Mouse (Mus musculus) lung, postnatal 0 days (tissue): ENCODE results near the gene Sarm1. TPM values are rescaled to one million over a fixed set of nuclear protein-coding genes. Genes with fewer than 3 reads are reported as not detected.
A peak's percentile ranks its signal among the peaks of the same experiment; 100 is the strongest.

Source experiments
- ATAC-seq: fragments of 200-750 bp; cut with Nextera tagmentation; 2 replicates; pipeline ENCODE4 v1.8.0; 2017; ENCODE audit warnings: moderate library complexity
- DNase-seq: peaks from one replicate; pipeline ENCODE4 v3.0.0-alpha.2; 2016; ENCODE audit warnings: low spot score
- H3K27ac ChIP-seq: fragments of 300-500 bp; sonication (generic); 2 replicates; pipeline ENCODE4 v1.5.1; 2014; ENCODE audit warnings: antibody characterized with exemption, mild to moderate bottlenecking, low read length, mixed read lengths
- H3K27me3 ChIP-seq: fragments of 300-500 bp; sonication (generic); replicated peaks from 2 replicates; pipeline ENCODE4 v1.6.1; 2014; ENCODE audit warnings: low read length, mixed read lengths; ENCODE audit not compliant: insufficient read depth
- H3K36me3 ChIP-seq: fragments of 300-500 bp; sonication (generic); 2 replicates; pipeline ENCODE4 v1.6.1; 2014; ENCODE audit warnings: low read length, mixed read lengths; ENCODE audit not compliant: insufficient read depth
- H3K4me1 ChIP-seq: fragments of 300-500 bp; sonication (generic); 2 replicates; pipeline ENCODE4 v1.6.1; 2014; ENCODE audit warnings: antibody characterized with exemption, low read depth, low read length, mixed read lengths; ENCODE audit not compliant: insufficient read depth
- H3K4me2 ChIP-seq: fragments of 300-500 bp; sonication (generic); replicated peaks from 2 replicates; pipeline ENCODE4 v1.6.1; 2014; ENCODE audit warnings: low read depth, mild to moderate bottlenecking, low read length, moderate library complexity, mixed read lengths
- H3K4me3 ChIP-seq: fragments of 300-500 bp; sonication (generic); 2 replicates; pipeline ENCODE4 v1.5.1; 2014; ENCODE audit warnings: low read depth, low read length
- H3K9ac ChIP-seq: fragments of 300-500 bp; sonication (generic); replicated peaks from 2 replicates; pipeline ENCODE4 v1.6.1; 2014; ENCODE audit warnings: low read depth, mild to moderate bottlenecking
- H3K9me3 ChIP-seq: fragments of 300-500 bp; sonication (generic); 2 replicates; pipeline ENCODE4 v1.6.1; 2016; ENCODE audit warnings: low read length, mixed read lengths
- CTCF ChIP-seq: IDR thresholded peaks from 2 replicates; pipeline ENCODE4 v1.5.1; 2016; ENCODE audit warnings: antibody characterized with exemption, mild to moderate bottlenecking
- EP300 ChIP-seq: IDR thresholded peaks from 2 replicates; pipeline ENCODE4 v1.6.1; 2016; ENCODE audit warnings: antibody characterized with exemption, mild to moderate bottlenecking, control low read depth
- WGBS: fragments of 180-500 bp; shearing (Covaris S2); extraction: QIAGEN DNeasy Blood & Tissue Kit; methylation state at CpG from one replicate; pipeline ENCODE4 v1.1.7; 2014; 5-methylcytosine and 5-hydroxymethylcytosine counted together
- polyA plus RNA-seq: library from polyadenylated mRNA; unstranded; fragments of >200 nt; fragmentation: Nextera tagmentation; extraction: Ambion mirVana; gene quantifications from 2 replicates; pipeline ENCODE4 v1.2.1, GENCODE M21; 2015

Gene Sarm1
- polyA plus RNA-seq, 1 experiment from 2014 or later: 0.16 TPM

DNA sequence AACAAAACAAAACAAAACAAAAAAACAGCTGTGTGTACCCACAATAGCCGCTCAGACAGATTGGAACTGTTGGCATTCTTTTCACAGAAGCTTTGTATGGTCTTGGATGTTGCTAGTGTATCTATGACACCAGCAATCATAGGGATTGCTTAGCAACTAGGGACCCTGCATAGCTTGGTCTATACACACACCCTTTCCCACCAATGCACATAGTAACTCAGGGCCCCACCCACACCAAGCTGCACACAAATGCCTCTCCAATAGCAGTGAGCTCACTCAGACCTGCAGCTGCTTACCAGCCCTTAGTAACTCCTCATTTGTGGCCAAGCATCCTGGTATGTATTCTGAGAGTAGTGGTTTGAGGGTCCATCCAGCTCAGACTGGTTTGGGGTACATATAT is 49.3 kb downstream of the Sarm1 start:
- TF ChIP-seq EP300 (no peak), CTCF (no peak)
- Histone ChIP-seq H3K27ac (no peak overlapping the region), H3K9me3 (no peaks in the 10 kb centered on the region), H3K36me3 (no peaks in the 10 kb centered on the region), H3K9ac (no peak overlapping the region), H3K27me3 (no peaks in the 10 kb centered on the region), H3K4me3 (no peak overlapping the region), H3K4me2 (no peak overlapping the region), H3K4me1 (no peaks in the 10 kb centered on the region)
- no peak for DNase-seq
- no peak for ATAC-seq
- 85% methylated on average over 1 of the region's 1 CpGs for WGBS

DNA sequence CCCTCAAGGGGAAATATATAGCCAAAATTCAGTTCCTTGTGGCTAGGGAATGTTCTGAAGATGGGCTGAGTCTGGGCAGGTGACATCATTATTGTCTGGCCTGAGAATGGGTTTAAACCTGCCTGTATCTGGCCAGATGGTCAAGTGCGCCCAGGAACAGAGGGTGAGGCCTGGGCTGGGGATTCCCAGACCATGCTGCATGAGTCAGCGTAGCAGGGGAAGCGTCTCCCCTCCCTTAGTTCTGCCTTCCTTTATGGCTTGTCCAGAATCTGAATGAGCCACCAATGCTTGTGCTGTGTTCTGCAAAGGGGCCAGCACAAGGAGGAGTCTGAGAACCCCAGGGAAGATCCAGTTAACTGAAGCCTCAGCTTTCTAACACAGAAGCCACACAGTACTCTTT is 50.4 kb downstream of the Sarm1 start:
- TF ChIP-seq EP300: no peak
- TF ChIP-seq CTCF: no peak
- Histone ChIP-seq H3K36me3 (no peaks in the 10 kb centered on the region), H3K9me3 (no peaks in the 10 kb centered on the region), H3K4me1 (no peaks in the 10 kb centered on the region), H3K27ac (no peak overlapping the region), H3K27me3 (no peaks in the 10 kb centered on the region), H3K4me2 (no peak overlapping the region), H3K4me3 (no peak overlapping the region), H3K9ac (no peak overlapping the region)
- DNase-seq (no peak), ATAC-seq (no peak)
- 84% methylated on average over 3 of the region's 3 CpGs for WGBS

DNA sequence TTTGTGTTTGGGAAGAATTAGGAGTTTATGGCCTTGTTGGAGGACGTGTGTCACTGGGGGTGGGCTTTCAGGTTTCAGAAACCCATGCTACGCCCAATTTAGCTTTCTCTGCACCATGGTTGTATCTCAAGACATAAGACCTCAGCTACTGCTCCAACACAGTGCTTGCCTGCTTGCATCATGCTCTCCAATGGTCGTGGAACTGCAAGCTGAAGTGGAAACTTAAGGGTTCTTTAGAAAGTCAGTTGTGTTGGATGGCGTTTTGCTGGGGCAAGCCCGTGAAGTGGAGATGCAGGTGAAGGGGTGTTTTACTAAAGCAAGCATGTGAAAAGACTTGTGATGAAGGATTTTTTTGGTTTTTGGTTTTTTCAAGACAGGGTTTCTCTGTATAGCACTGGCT is 54.4 kb downstream of the Sarm1 start:
- ATAC-seq (peak; percentile 55), DNase-seq (peak; percentile 26)
- Histone ChIP-seq H3K9ac (no peak overlapping the region), H3K9me3 (no peaks in the 10 kb centered on the region), H3K4me2 (no peak overlapping the region), H3K4me3 (no peak overlapping the region), H3K27me3 (no peaks in the 10 kb centered on the region), H3K27ac (no peak overlapping the region), H3K36me3 (no peaks in the 10 kb centered on the region), H3K4me1 (no peaks in the 10 kb centered on the region)
- no peak for TF ChIP-seq EP300
- 65% methylated on average over 5 of the region's 5 CpGs for WGBS

DNA sequence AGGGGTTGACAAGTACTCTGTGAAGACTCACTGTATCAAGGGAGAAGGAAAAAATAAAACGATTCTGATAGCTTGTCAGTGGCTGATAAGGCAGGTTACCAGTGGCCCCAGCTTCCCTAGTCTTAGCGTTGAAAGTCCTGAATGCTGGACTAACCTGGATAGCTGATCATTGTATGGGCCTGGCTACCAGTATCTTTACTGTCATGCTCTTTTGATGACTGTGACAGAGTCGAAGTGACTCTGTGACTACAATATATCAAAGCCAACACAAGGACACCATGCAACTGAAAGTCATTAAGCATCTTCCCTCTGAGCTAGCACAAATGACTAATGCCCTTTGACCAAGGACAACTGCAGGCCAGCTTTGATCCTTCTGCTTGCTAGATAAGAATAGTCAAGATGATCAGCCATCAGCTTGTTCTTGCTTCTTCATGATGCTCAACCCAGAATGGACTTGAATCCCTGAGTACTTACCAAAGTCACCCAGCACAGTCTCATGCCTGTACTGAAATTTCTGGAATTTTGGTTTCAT is 59.1 kb downstream of the Sarm1 start:
- H3K9ac ChIP-seq: no peak overlapping the region
- no peak for DNase-seq
- TF ChIP-seq CTCF (no peak), EP300 (no peak)
- no peak overlapping the region for H3K4me3 ChIP-seq
- ATAC-seq: no peak
- H3K27ac ChIP-seq: no peak overlapping the region
- H3K4me2 ChIP-seq: no peak overlapping the region
- H3K27me3 ChIP-seq: no peaks in the 10 kb centered on the region
- no peaks in the 10 kb centered on the region for H3K36me3 ChIP-seq
- no peaks in the 10 kb centered on the region for H3K4me1 ChIP-seq
- H3K9me3 ChIP-seq: no peaks in the 10 kb centered on the region
- WGBS: 68% methylated on average over 3 of the region's 3 CpGs

DNA sequence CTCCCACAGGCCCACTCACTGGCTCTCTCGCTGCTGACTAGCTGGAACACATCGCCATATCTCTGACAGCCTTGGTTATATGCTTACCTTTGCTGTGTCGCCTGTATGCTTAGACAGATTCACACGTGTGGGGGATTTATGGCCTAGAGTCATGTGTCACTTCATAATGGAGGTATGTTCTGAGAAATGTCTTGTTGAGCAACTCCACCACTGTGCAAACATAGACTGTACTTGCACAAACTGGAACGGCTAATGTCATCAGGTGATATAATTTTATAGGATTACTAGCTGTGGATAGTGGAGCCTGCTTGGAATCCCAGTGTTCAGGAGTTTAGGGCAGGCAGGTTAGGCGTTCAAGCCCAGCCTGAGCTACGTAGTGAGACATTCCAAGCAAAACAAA is 60.4 kb downstream of the Sarm1 start:
- no peak overlapping the region for H3K27ac ChIP-seq
- no peak overlapping the region for H3K4me3 ChIP-seq
- no peaks in the 10 kb centered on the region for H3K9me3 ChIP-seq
- H3K4me2 ChIP-seq: no peak overlapping the region
- peak; percentile 62 for ATAC-seq
- peak; percentile 61 for DNase-seq
- no peaks in the 10 kb centered on the region for H3K36me3 ChIP-seq
- TF ChIP-seq CTCF: no peak
- 0 out of 2 replicates have a peak, but pooled peaks have one; percentile 28 for TF ChIP-seq EP300
- WGBS: 67% methylated on average over 7 of the region's 7 CpGs
- no peaks in the 10 kb centered on the region for H3K4me1 ChIP-seq
- no peaks in the 10 kb centered on the region for H3K27me3 ChIP-seq
- H3K9ac ChIP-seq: no peak overlapping the region

DNA sequence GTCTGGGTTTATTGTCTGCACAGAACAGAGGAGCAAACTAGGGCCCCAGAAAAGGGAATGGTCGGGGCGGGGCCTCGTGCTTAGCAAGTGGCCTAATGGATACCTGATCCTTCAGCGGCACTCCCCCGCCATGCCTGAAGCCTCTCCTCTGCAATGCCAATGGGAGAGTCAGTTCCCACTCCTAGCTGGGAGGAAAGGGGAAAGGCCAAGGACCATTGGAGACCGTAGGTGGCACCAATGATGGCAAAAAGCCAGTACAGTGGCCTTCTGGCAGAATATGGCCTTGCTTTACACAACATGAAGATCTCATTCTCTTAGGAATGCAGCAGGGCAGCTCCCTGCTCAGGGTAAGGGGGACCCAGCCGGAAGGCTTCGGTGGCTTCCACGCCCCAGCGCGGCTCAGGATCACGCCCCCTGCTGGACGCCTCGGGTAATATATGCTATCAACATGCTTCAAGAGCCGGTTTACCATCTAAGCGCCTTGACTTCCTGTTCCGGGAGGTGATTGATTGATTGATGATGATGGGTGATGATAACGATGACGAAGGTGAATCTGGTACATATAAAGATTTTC is 61.7 kb downstream of the Sarm1 start:
- WGBS: 6% methylated on average over 19 of the region's 19 CpGs
- Histone ChIP-seq H3K9ac (no peak overlapping the region), H3K4me3 (no peak overlapping the region)

More for the DNA sequence above, 61.7 kb downstream of the Sarm1 start:
- Histone ChIP-seq H3K36me3 (no peaks in the 10 kb centered on the region), H3K9me3 (no peaks in the 10 kb centered on the region), H3K27ac (peak overlapping the region; percentile 38; the same call in 1 of the 2 replicates), H3K4me1 (no peaks in the 10 kb centered on the region), H3K4me2 (no peak overlapping the region), H3K27me3 (no peaks in the 10 kb centered on the region)
- peak; percentile 92 for ATAC-seq
- peak; percentile 75 for TF ChIP-seq CTCF
- TF ChIP-seq EP300: no peak
- DNase-seq: peak; percentile 87
